Mouse (Mus musculus): ENCODE data around the gene Bahcc1. TPM values are rescaled to one million over a fixed set of nuclear protein-coding genes. Genes with fewer than 3 reads are reported as not detected.
A peak's percentile ranks its signal among the peaks of the same experiment; 100 is the strongest.

The Bahcc1 gene
- polyA plus RNA-seq, 1 experiment from 2014 or later: 0.84 TPM

- WGBS (ENCODE audit: insufficient replicate concordance): under 1% methylated on average over 27 of the region's 27 CpGs
- Histone ChIP-seq H3K9me3 (replicated peaks; ENCODE audit: control insufficient read depth, low read length) (no peaks in the 10 kb centered on the region), H3K9ac (ENCODE audit: low read depth, low read length) (peak overlapping the region; percentile 69), H3K4me2 (ENCODE audit: low read depth, low read length) (peak overlapping the region; percentile 84), H3K27ac (ENCODE audit: low read length) (peak overlapping the region; percentile 64), H3K36me3 (ENCODE audit: control insufficient read depth, insufficient read depth) (no peaks in the 10 kb centered on the region), H3K4me1 (ENCODE audit: control insufficient read depth, low read depth, low read length) (peaks cover 37% of the 10 kb centered on the region), H3K4me3 (ENCODE audit: low read depth, low read length) (peak overlapping the region; percentile 70), H3K27me3 (ENCODE audit: control insufficient read depth, insufficient read depth, low read depth, low read length) (peaks cover 88% of the 10 kb centered on the region)
- peak; percentile 49 for ATAC-seq (ENCODE audit: low read depth)
Measured at GRCm38 (mm10) chr11:120231379-120231778, 1.4 kb upstream of the Bahcc1 start.

DNA sequence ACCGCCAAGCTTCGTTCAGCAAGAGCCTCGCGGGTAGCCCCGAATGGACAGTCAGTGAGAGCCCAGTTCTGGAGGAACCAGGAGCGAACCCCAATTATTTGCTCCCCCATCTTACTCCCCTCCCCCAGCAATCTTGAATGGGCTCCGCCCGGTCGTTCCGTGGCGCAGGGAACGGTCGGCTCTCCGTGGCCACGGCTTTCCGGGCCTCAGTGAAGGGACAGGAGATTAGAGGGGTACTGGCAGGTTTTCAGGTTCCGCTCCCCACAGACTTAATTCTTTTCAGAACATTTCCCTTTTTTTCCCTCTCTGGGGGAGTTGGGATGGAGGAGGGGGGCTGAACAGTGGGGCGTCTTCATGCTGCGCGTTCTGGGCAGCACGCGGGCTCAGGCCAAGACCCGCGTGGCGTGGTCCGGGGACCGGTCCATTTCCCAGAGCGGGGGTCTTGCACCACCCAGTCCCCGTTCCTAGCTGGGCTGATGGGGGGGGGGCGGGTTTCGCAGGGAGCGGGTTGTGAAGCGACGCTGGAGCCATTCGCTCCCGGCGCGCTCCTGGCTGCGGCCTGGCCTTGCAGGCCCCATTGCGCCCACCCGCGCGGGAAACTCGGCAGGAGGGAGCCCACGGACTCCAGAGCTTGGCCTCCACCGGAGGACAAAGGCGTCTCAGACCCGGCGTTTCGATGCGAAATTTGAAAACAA lies 841 bp downstream of the Bahcc1 start:
- H3K9ac ChIP-seq (ENCODE audit: low read depth, low read length): peak overlapping the region; percentile 68
- ATAC-seq (ENCODE audit: low read depth): no peak
- WGBS (ENCODE audit: insufficient replicate concordance): under 1% methylated on average over 49 of the region's 51 CpGs
- no peaks in the 10 kb centered on the region for H3K9me3 ChIP-seq (replicated peaks; ENCODE audit: control insufficient read depth, low read length)
- no peaks in the 10 kb centered on the region for H3K36me3 ChIP-seq (ENCODE audit: control insufficient read depth, insufficient read depth)
- H3K27me3 ChIP-seq (ENCODE audit: control insufficient read depth, insufficient read depth, low read depth, low read length): peaks cover 92% of the 10 kb centered on the region
- H3K4me2 ChIP-seq (ENCODE audit: low read depth, low read length): peak overlapping the region; percentile 73
- H3K4me3 ChIP-seq (ENCODE audit: low read depth, low read length): peak overlapping the region; percentile 59
- peak overlapping the region; percentile 64 for H3K27ac ChIP-seq (ENCODE audit: low read length)
- H3K4me1 ChIP-seq (ENCODE audit: control insufficient read depth, low read depth, low read length): peaks cover 32% of the 10 kb centered on the region

DNA sequence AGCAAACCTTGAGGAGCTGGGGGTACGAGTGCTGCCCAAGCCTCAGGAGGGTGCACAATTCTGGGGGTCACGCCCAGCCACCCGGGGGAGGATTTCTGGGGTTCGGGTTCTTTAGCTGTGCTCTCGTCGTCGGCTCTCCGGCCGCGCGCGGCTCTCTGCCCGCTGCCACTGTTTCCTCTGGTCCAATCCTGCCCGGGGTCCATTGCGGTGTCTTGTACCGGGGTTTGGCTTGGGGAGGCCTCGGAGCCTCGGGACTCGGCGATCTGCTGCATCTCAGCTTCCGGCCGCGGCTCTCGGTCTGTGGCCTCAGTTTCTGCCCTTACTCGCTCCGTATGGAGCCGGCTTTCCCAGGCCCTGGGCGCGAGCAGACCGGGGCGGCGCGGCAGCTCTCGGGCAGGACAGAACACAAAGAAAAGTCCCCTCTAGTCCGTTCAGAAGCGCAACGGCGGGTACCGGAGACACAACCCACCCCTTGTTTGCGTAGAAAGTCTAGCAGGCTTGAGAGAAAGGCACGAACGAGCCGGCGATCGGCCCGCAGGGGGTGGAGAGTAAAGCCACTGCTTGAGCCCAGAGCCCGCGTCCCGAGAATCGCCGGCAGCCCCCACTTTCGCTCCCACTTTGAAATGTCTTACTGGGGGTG lies 1.5 kb downstream of the Bahcc1 start:
- 0% methylated on average over 52 of the region's 52 CpGs for WGBS (ENCODE audit: insufficient replicate concordance)
- ATAC-seq (ENCODE audit: low read depth): no peak
- H3K4me2 ChIP-seq (ENCODE audit: low read depth, low read length): peak overlapping the region; percentile 73
- H3K36me3 ChIP-seq (ENCODE audit: control insufficient read depth, insufficient read depth): no peaks in the 10 kb centered on the region
- H3K9me3 ChIP-seq (replicated peaks; ENCODE audit: control insufficient read depth, low read length): no peaks in the 10 kb centered on the region
- peaks cover 35% of the 10 kb centered on the region for H3K4me1 ChIP-seq (ENCODE audit: control insufficient read depth, low read depth, low read length)
- peak overlapping the region; percentile 64 for H3K27ac ChIP-seq (ENCODE audit: low read length)
- peak overlapping the region; percentile 59 for H3K4me3 ChIP-seq (ENCODE audit: low read depth, low read length)
- peaks cover 93% of the 10 kb centered on the region for H3K27me3 ChIP-seq (ENCODE audit: control insufficient read depth, insufficient read depth, low read depth, low read length)
- peak overlapping the region; percentile 68 for H3K9ac ChIP-seq (ENCODE audit: low read depth, low read length)

DNA sequence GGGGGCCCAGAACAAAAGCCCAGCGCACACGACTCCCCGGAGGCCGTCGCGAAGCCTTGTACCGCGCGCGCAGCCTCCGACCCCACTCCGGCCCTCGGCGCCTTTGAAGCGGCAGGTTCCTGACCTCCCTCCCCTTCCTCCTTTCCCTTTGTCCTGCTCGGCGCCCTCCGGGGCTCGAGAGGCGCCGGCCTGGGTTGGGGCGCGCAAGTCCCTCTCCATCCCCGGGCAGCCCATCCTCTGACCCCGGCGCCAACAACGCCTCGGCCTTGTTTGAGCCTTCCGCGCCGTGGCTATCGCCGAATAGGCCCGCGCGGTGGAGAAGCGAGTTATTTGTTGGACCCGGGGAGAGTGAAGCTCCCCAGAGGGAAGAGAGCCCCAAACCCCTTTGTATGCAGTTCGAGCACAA lies 2.0 kb downstream of the Bahcc1 start:
- H3K9me3 ChIP-seq (replicated peaks; ENCODE audit: control insufficient read depth, low read length): no peaks in the 10 kb centered on the region
- H3K4me2 ChIP-seq (ENCODE audit: low read depth, low read length): peak overlapping the region; percentile 73
- under 1% methylated on average over 39 of the region's 39 CpGs for WGBS (ENCODE audit: insufficient replicate concordance)
- peak overlapping the region; percentile 64 for H3K27ac ChIP-seq (ENCODE audit: low read length)
- peaks cover 34% of the 10 kb centered on the region for H3K4me1 ChIP-seq (ENCODE audit: control insufficient read depth, low read depth, low read length)
- ATAC-seq (ENCODE audit: low read depth): no peak
- H3K4me3 ChIP-seq (ENCODE audit: low read depth, low read length): peak overlapping the region; percentile 59
- H3K9ac ChIP-seq (ENCODE audit: low read depth, low read length): peak overlapping the region; percentile 68
- H3K36me3 ChIP-seq (ENCODE audit: control insufficient read depth, insufficient read depth): no peaks in the 10 kb centered on the region
- H3K27me3 ChIP-seq (ENCODE audit: control insufficient read depth, insufficient read depth, low read depth, low read length): peaks cover 93% of the 10 kb centered on the region

- Histone ChIP-seq H3K4me3 (ENCODE audit: low read depth, low read length) (peak overlapping the region; percentile 64), H3K27ac (ENCODE audit: low read length) (no peak overlapping the region), H3K4me2 (ENCODE audit: low read depth, low read length) (peak overlapping the region; percentile 71), H3K9ac (ENCODE audit: low read depth, low read length) (peak overlapping the region; percentile 29; the same call in 1 of the 2 replicates), H3K4me1 (ENCODE audit: control insufficient read depth, low read depth, low read length) (peaks cover 32% of the 10 kb centered on the region), H3K9me3 (replicated peaks; ENCODE audit: control insufficient read depth, low read length) (no peaks in the 10 kb centered on the region), H3K36me3 (ENCODE audit: control insufficient read depth, insufficient read depth) (no peaks in the 10 kb centered on the region), H3K27me3 (ENCODE audit: control insufficient read depth, insufficient read depth, low read depth, low read length) (peaks cover 91% of the 10 kb centered on the region)
- no peak for ATAC-seq (ENCODE audit: low read depth)
- under 1% methylated on average over 40 of the region's 40 CpGs for WGBS (ENCODE audit: insufficient replicate concordance)
Measured at GRCm38 (mm10) chr11:120235385-120236113, 2.8 kb downstream of the Bahcc1 start.

GRCm38 (mm10) chr11:120236114-120236437 lies 3.3 kb downstream of the Bahcc1 start:
- Histone ChIP-seq H3K27me3 (ENCODE audit: control insufficient read depth, insufficient read depth, low read depth, low read length) (peaks cover 87% of the 10 kb centered on the region), H3K36me3 (ENCODE audit: control insufficient read depth, insufficient read depth) (no peaks in the 10 kb centered on the region), H3K4me3 (ENCODE audit: low read depth, low read length) (peak overlapping the region; percentile 64), H3K27ac (ENCODE audit: low read length) (no peak overlapping the region), H3K4me2 (ENCODE audit: low read depth, low read length) (peak overlapping the region; percentile 71), H3K9me3 (replicated peaks; ENCODE audit: control insufficient read depth, low read length) (no peaks in the 10 kb centered on the region), H3K4me1 (ENCODE audit: control insufficient read depth, low read depth, low read length) (peaks cover 29% of the 10 kb centered on the region), H3K9ac (ENCODE audit: low read depth, low read length) (peak overlapping the region; percentile 61)
- ATAC-seq (ENCODE audit: low read depth): no peak
- under 1% methylated on average over 13 of the region's 13 CpGs for WGBS (ENCODE audit: insufficient replicate concordance)

DNA sequence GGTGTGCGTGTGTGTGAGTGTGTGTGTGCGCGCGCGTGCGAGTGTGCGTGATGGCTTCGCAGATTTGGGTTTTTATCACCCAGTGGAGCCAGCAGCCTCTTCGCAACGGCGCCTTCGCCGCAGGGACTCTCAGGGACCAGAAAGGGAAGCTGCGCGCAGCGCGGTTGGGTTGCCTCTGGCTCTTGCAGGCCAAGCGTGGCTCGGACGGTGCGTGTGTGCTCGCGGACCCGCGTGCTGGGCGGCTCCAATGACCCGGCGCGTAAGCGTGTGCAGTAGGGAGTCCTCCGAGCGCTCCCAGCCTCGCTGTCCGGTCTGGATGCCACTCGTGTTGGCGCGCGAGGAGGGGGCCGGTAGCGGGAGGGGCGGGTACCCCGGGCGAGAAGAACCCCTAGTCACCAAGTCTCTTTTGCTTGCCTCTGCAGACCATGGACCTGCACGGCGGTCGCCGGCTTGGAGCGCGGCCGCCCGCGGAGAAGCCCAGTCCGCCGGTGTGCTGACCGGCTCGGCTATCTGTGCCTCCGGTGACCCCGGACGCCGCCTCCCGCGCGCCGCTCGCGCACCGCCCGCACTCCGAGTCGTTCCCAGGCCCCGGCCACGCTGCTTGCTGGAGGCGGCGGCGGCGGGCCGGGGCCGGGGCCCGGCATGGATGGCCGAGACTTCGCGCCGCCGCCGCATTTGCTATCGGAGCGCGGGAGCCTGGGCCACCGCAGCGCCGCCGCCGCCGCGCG lies 3.9 kb downstream of the Bahcc1 start:
- Histone ChIP-seq H3K9me3 (replicated peaks; ENCODE audit: control insufficient read depth, low read length) (no peaks in the 10 kb centered on the region), H3K4me1 (ENCODE audit: control insufficient read depth, low read depth, low read length) (peaks cover 24% of the 10 kb centered on the region), H3K4me3 (ENCODE audit: low read depth, low read length) (peak overlapping the region; percentile 64), H3K4me2 (ENCODE audit: low read depth, low read length) (peak overlapping the region; percentile 71), H3K27ac (ENCODE audit: low read length) (peak overlapping the region; percentile 34), H3K36me3 (ENCODE audit: control insufficient read depth, insufficient read depth) (no peaks in the 10 kb centered on the region), H3K27me3 (ENCODE audit: control insufficient read depth, insufficient read depth, low read depth, low read length) (peaks cover 84% of the 10 kb centered on the region), H3K9ac (ENCODE audit: low read depth, low read length) (peak overlapping the region; percentile 61)
- no peak for ATAC-seq (ENCODE audit: low read depth)
- under 1% methylated on average over 74 of the region's 96 CpGs for WGBS (ENCODE audit: insufficient replicate concordance)

DNA sequence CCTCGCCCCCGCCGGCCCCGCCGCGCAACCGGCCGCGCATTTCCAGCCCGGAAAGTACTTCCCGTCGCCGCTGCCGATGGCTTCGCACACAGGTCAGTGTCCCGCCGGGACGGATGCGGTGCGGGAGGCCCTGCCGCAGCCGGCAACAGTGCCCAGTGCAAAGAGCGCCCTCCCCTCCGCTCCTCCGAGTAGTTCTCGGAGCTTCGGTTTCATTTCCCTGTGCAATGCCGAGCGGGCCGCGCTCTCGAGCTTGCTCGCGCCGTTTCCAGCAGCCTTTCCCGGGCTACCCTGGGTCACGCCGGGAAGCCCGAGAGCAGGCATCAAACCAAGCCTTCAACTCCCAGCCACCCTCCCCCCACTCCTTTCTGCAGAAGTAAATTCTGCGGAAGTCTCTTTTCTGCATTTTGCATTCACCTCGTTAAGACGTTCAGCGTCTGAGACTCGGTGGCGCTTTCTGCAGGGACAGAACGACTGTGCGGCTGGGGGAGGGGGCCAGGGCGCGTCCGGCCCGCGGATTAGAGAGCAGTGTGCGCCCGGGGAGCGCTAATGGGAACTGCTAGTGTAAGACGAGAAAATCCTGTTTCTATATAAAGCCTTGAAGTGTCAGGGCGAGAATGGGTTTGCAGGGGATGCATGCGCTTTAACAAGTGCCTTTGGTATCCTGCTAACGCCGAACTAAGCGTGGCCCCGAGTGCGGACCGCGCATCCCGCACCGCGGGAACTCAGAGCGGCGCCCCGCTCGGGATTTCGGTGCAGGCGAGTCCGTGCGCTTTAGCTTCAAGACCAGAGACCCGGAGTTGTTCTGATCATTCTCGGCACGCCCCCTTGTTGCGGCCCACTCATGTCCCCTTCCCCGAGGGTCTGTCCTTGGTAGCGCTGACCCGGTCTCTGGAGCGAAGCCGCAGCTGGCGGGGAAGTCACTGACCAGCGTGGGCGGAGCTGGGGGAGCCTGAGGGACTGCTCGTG lies 4.7 kb downstream of the Bahcc1 start:
- H3K27ac ChIP-seq (ENCODE audit: low read length): peak overlapping the region; percentile 41; the same call in 1 of the 2 replicates
- H3K4me1 ChIP-seq (ENCODE audit: control insufficient read depth, low read depth, low read length): peaks cover 20% of the 10 kb centered on the region
- no peaks in the 10 kb centered on the region for H3K9me3 ChIP-seq (replicated peaks; ENCODE audit: control insufficient read depth, low read length)
- WGBS (ENCODE audit: insufficient replicate concordance): under 1% methylated on average over 88 of the region's 89 CpGs
- ATAC-seq (ENCODE audit: low read depth): no peak
- peak overlapping the region; percentile 61 for H3K9ac ChIP-seq (ENCODE audit: low read depth, low read length)
- H3K4me3 ChIP-seq (ENCODE audit: low read depth, low read length): peak overlapping the region; percentile 64
- H3K36me3 ChIP-seq (ENCODE audit: control insufficient read depth, insufficient read depth): no peaks in the 10 kb centered on the region
- peaks cover 77% of the 10 kb centered on the region for H3K27me3 ChIP-seq (ENCODE audit: control insufficient read depth, insufficient read depth, low read depth, low read length)
- peak overlapping the region; percentile 71 for H3K4me2 ChIP-seq (ENCODE audit: low read depth, low read length)
